Mouse (Mus musculus): ENCODE measurements around the gene Spsb2. TPM values are rescaled to one million over a fixed set of nuclear protein-coding genes. Genes with fewer than 3 reads are reported as not detected.
A peak's percentile ranks its signal among the peaks of the same experiment; 100 is the strongest.
"Not testable (repeated sequence)": the region's sequence is repeated elsewhere in the genome, so short reads cannot be mapped to it uniquely, and the experiment has no call there.

Spsb2 gene
- total and polyA plus RNA-seq, 2 experiments from 2014 or later = 7.3 to 9.6 TPM

GRCm38 (mm10) chr6:124806446-124807140, 1.9 kb upstream of the Spsb2 start:
- Histone ChIP-seq H3K27ac (peak overlapping the region; percentile 90), H3K9ac (replicated peaks; ENCODE audit: low read length) (0 out of 2 replicates have a peak overlapping the region, but pooled peaks have one; percentile 54), H3K4me1 (ENCODE audit: insufficient read depth, low read length) (peaks cover 13% of the 10 kb centered on the region), H3K27me3 (ENCODE audit: insufficient read depth, low read length) (no peaks in the 10 kb centered on the region), H3K9me3 (ENCODE audit: low read length) (no peaks in the 10 kb centered on the region), H3K4me2 (ENCODE audit: low read depth, low read length) (peak overlapping the region; percentile 69), H3K4me3 (ENCODE audit: low read length) (peak overlapping the region; percentile 42), H3K36me3 (ENCODE audit: insufficient read depth, low read length) (no peaks in the 10 kb centered on the region)
- TF ChIP-seq CTCF (IDR thresholded peaks at IDR 0.05; ENCODE audit: low read depth) = no peak
- DNase-seq (ENCODE audit: low spot score) = no peak
- WGBS = 75% methylated on average over 7 of the region's 7 CpGs
- ATAC-seq = no peak

DNA sequence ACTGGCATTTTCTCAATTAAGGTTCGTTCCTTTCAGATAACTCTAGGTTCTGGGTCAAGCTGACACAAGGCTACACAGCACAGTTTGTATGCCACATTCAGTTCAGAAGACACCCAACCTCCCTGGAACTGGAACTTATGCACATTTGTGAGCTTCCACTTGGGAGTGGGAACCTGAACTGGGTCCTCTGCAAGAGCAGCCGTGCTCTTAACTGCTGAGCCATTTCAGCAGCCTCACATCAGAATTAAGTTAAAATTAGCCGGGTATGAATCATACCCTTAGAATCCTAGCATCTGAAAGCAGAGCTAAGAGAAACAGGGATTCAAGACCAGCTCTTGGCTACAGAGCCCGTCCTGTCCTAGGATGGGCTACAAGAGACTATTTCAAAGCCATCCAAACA, 1.1 kb upstream of the Spsb2 start:
- no peaks in the 10 kb centered on the region for H3K27me3 ChIP-seq (ENCODE audit: insufficient read depth, low read length)
- no peaks in the 10 kb centered on the region for H3K9me3 ChIP-seq (ENCODE audit: low read length)
- DNase-seq (ENCODE audit: low spot score) (no peak), ATAC-seq (no peak)
- H3K4me2 ChIP-seq (ENCODE audit: low read depth, low read length) = no peak overlapping the region
- H3K4me3 ChIP-seq (ENCODE audit: low read length) = no peak overlapping the region
- no peak overlapping the region for H3K27ac ChIP-seq
- 89% methylated on average over 4 of the region's 4 CpGs for WGBS
- no peak for TF ChIP-seq CTCF (IDR thresholded peaks at IDR 0.05; ENCODE audit: low read depth)
- no peaks in the 10 kb centered on the region for H3K36me3 ChIP-seq (ENCODE audit: insufficient read depth, low read length)
- peaks cover 15% of the 10 kb centered on the region for H3K4me1 ChIP-seq (ENCODE audit: insufficient read depth, low read length)
- no peak overlapping the region for H3K9ac ChIP-seq (replicated peaks; ENCODE audit: low read length)

- no peaks in the 10 kb centered on the region for H3K9me3 ChIP-seq (ENCODE audit: low read length)
- H3K4me1 ChIP-seq (ENCODE audit: insufficient read depth, low read length) = peaks cover 21% of the 10 kb centered on the region
- H3K36me3 ChIP-seq (ENCODE audit: insufficient read depth, low read length) = no peaks in the 10 kb centered on the region
- H3K27ac ChIP-seq = peak overlapping the region; percentile 78
- no peak for TF ChIP-seq CTCF (IDR thresholded peaks at IDR 0.05; ENCODE audit: low read depth)
- peak overlapping the region; percentile 51 for H3K4me3 ChIP-seq (ENCODE audit: low read length)
- no peaks in the 10 kb centered on the region for H3K27me3 ChIP-seq (ENCODE audit: insufficient read depth, low read length)
- WGBS = 83% methylated on average over 6 of the region's 6 CpGs
- ATAC-seq = no peak
- no peak for DNase-seq (ENCODE audit: low spot score)
- H3K9ac ChIP-seq (replicated peaks; ENCODE audit: low read length) = no peak overlapping the region
- H3K4me2 ChIP-seq (ENCODE audit: low read depth, low read length) = peak overlapping the region; percentile 97
Observed at GRCm38 (mm10) chr6:124807986-124808357, 489 bp upstream of the Spsb2 start.

DNA sequence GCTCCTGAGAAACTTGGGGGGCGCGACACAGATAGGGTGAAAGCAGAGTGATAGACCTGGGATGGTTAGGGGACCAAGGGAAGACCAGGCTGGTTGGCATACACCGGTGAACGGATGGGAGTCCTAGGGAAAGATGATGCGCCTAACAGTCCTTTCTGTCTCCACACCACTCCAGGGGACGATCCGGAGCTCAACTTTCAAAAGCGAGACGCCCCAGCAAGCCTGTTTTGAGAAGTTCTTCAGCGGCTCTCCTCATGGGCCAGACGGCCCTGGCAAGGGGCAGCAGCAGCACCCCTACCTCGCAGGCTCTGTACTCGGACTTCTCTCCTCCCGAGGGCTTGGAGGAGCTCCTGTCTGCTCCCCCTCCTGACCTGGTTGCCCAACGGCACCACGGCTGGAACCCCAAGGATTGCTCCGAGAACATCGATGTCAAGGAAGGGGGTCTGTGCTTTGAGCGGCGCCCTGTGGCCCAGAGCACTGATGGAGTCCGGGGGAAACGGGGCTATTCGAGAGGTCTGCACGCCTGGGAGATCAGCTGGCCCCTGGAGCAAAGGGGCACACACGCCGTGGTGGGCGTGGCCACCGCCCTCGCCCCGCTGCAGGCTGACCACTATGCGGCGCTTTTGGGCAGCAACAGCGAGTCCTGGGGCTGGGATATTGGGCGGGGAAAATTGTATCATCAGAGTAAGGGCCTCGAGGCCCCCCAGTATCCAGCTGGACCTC, 752 bp downstream of the Spsb2 start:
- 1% methylated on average over 35 of the region's 35 CpGs for WGBS
- H3K4me1 ChIP-seq (ENCODE audit: insufficient read depth, low read length) = peaks cover 23% of the 10 kb centered on the region
- H3K36me3 ChIP-seq (ENCODE audit: insufficient read depth, low read length) = no peaks in the 10 kb centered on the region
- H3K27ac ChIP-seq = peak overlapping the region; percentile 78
- peak overlapping the region; percentile 97 for H3K4me2 ChIP-seq (ENCODE audit: low read depth, low read length)
- DNase-seq (ENCODE audit: low spot score) (peak; percentile 87), ATAC-seq (peak; percentile 11)
- no peaks in the 10 kb centered on the region for H3K27me3 ChIP-seq (ENCODE audit: insufficient read depth, low read length)
- no peaks in the 10 kb centered on the region for H3K9me3 ChIP-seq (ENCODE audit: low read length)
- peak overlapping the region; percentile 54 for H3K9ac ChIP-seq (replicated peaks; ENCODE audit: low read length)
- peak; percentile 86 for TF ChIP-seq CTCF (IDR thresholded peaks at IDR 0.05; ENCODE audit: low read depth)
- H3K4me3 ChIP-seq (ENCODE audit: low read length) = peak overlapping the region; percentile 51

GRCm38 (mm10) chr6:124809775-124810538, 1.5 kb downstream of the Spsb2 start:
- DNase-seq (ENCODE audit: low spot score) (no peak), ATAC-seq (no peak)
- peak overlapping the region; percentile 78; the same call in 1 of the 2 replicates for H3K27ac ChIP-seq
- H3K36me3 ChIP-seq (ENCODE audit: insufficient read depth, low read length) = no peaks in the 10 kb centered on the region
- no peak for TF ChIP-seq CTCF (IDR thresholded peaks at IDR 0.05; ENCODE audit: low read depth)
- no peaks in the 10 kb centered on the region for H3K9me3 ChIP-seq (ENCODE audit: low read length)
- 46% methylated on average over 14 of the region's 14 CpGs for WGBS
- peak overlapping the region; percentile 51 for H3K4me3 ChIP-seq (ENCODE audit: low read length)
- no peaks in the 10 kb centered on the region for H3K27me3 ChIP-seq (ENCODE audit: insufficient read depth, low read length)
- peak overlapping the region; percentile 97 for H3K4me2 ChIP-seq (ENCODE audit: low read depth, low read length)
- H3K4me1 ChIP-seq (ENCODE audit: insufficient read depth, low read length) = peaks cover 26% of the 10 kb centered on the region
- H3K9ac ChIP-seq (replicated peaks; ENCODE audit: low read length) = peak overlapping the region; percentile 54

DNA sequence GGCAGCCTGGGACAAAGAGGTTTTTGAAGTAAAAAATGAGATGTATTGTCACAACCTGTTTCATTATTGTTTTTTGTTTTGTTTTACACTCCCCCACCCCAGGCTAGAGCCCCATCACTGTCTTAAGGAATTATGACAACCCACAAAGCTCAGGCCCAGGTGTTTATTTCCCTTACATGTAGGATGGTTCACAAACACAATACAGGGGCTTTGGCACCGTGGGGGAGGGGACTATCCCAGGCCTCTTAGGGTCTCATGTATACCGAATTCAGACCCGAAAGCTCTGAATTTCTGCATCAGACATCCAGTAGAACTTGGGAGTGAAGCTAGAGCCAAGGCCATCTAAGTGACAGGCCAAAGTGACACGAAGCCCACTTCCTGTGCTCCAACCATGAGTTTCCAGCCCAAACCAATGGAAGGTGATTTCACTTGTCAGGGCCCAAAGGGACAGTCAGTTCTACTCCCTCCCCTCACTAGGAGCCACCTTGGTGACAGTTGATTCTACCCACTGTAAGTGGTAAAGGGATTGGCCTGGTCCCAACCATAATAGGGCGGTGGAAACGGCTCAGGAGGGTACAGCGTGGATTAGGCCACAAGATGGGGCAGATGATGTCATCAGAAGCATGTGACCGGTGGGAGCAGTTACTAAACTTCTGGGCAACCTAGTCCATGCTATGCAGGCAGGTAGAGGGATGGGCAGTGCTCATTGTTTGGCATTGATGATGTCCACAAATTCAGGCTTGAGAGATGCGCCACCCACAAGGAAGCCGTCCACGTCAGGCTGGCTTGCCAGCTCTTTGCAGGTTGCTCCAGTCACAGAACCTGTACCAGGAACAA, 2.3 kb downstream of the Spsb2 start:
- not testable (repeated sequence) for H3K4me2 ChIP-seq (ENCODE audit: low read depth, low read length)
- peaks cover 26% of the 10 kb centered on the region for H3K4me1 ChIP-seq (ENCODE audit: insufficient read depth, low read length)

More for the DNA sequence above, 2.3 kb downstream of the Spsb2 start:
- DNase-seq (ENCODE audit: low spot score); H3K4me3 ChIP-seq (ENCODE audit: low read length); ATAC-seq; H3K9me3 ChIP-seq (ENCODE audit: low read length); H3K27ac ChIP-seq; H3K27me3 ChIP-seq (ENCODE audit: insufficient read depth, low read length); H3K36me3 ChIP-seq (ENCODE audit: insufficient read depth, low read length); H3K9ac ChIP-seq (replicated peaks; ENCODE audit: low read length): not testable (repeated sequence)
- 79% methylated on average over 10 of the region's 11 CpGs for WGBS
